Mouse (Mus musculus): ENCODE measurements around the gene Ccdc120.

Gene Ccdc120
- long read RNA-seq, experiment 1, partial matches to known transcripts = 0 of 1 reads
- long read RNA-seq, experiment 1, other reads (novel, unspliced or antisense) = 1 of 1 reads
- long read RNA-seq, experiment 2 = 0 reads

DNA sequence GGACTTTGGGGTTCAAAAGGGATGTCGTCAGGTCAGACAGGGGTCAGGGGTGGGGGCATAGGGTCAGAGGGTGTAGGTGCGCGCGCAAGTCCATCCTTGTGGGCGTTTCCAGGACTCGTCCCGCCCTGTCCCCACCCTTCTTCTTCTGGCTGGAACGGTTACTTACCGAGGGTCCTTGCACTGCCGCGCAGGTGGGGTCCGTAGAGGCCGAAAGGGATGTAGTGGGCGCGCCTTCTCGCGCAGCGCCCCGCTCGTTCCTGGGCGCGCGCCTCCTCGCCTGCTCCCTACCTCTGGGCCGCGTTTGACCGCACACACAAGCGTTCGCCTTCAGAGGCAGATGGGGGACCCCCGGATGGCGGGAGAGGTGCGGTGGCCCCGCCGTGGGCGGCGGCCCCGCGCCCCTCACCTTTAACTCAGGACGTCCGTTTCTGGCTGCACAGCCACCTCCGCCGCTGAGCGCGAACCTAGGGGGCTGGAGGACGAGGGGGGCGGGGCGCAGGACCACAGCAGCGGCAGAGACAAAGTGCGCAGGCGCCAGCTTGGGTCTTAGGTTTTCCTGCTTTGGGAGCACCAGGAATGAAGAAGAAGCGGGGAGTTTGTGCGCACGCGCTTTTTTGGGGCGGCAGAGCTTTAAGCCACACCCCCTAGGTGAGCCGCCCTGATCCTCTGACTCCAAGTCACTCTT is at the start of gene Ccdc120:
Ccdc120 (minus strand) TSS at position 474 of the 685 bp plus-strand sequence.
- intact Hi-C loops (cut with DNase I) = no loop called here

DNA sequence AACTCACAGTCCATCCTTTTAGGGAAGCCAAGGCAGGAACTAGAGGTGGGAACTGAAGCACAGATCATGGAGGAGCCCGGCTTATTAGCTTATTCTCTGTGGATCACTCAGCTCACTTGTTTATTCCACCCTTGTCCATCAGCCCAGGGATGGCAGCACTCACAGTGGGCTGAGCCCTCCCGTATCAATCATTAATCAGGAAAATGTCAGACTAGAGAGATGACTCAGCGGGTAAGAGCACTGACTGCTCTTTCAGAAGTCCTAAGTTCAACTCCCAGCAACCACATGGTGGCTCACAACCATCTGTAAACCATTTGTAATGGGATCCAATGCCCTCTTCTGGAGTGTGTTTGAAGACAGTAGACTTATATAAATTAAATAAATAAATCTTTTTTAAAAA is 46.6 kb upstream of the Ccdc120 start:
- intact Hi-C loops (cut with DNase I) = no loop called here

- intact Hi-C loops (cut with DNase I) = no loop called here
Measured at GRCm38 (mm10) chrX:7795016-7795415, 44.3 kb upstream of the Ccdc120 start.

- intact Hi-C loops (cut with DNase I) = no loop called here
Measured at GRCm38 (mm10) chrX:7793361-7793760, 42.7 kb upstream of the Ccdc120 start.

- intact Hi-C loops (cut with DNase I) = no loop called here
Measured at GRCm38 (mm10) chrX:7790309-7790708, 39.6 kb upstream of the Ccdc120 start.

DNA sequence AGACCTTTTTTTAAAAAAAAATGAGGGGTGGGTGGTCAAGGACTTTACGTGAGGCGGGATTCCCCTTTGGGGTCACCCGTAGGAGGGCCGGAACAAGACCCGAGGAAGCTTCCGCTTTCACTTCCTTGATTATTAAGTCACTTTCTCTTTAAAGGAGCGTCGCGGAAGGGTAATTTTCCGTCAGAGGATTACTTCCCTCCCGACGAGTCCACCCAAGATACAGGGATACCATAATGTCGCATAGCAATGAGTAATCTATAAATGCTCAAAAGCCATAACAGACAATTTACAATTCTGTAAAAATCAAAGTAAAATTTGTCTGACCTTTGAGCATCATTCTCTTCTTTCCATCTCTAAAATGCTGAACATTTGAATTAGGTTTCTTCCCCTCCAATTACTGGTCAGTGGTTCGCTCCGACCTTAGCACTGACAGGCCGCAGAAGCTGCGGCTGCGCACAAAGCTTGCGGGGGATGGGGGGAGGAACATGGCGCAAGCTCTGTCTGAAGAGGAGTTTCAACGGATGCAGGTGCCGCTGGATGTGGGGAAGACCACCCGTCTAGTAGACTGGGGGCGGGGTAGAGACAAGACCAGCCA is 38.9 kb upstream of the Ccdc120 start, which contains the start of gene Gripap1:
Gripap1 (plus strand) TSS at position 224 of the 595 bp plus-strand sequence.
- intact Hi-C loops (cut with DNase I) = no loop called here

GRCm38 (mm10) chrX:7782603-7783092 is 31.9 kb upstream of the Ccdc120 start:
- intact Hi-C loops (cut with DNase I) = no loop called here

- intact Hi-C loops (cut with DNase I) = no loop called here
Measured at GRCm38 (mm10) chrX:7779294-7779693, 28.6 kb upstream of the Ccdc120 start.

- intact Hi-C loops (cut with DNase I) = no loop called here
Measured at GRCm38 (mm10) chrX:7778450-7779244, 27.9 kb upstream of the Ccdc120 start.

DNA sequence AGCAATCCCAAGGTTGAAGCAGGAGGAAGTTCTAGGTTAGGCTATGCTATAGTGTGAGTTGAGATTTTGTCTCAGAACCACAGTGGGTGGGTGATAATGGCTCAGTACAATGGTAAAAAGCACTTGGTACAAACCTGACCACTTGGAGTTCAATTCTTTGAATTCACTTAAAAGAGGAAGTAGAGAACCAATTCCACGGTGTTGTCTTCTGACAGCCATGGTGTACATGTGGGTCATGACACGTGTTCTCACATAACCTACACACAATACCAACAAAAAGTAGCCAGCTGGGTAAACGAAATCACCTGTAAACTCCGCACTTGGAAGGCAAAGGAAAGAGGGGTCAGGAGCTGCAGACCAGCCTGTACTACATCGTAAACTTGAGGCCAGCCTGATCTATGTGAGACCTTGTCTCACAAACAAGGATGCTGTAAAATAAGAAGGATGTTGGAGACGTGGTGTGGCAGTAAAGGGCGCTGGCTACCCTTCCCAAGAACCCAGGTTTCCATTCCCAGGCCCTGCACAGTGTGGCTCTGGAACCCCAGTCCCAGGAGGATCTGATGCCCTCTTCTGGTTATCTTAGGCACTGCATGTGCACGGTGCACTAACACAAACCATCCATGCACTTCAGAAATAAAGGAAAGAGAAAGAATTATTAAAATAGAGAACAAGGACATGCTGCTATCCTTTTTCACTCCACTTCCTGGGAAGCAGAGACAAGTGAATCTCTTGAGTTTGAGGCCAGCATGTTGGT is 25.8 kb upstream of the Ccdc120 start:
- intact Hi-C loops (cut with DNase I) = no loop called here

- intact Hi-C loops (cut with DNase I) = no loop called here
Measured at GRCm38 (mm10) chrX:7775501-7776205, 24.9 kb upstream of the Ccdc120 start.

DNA sequence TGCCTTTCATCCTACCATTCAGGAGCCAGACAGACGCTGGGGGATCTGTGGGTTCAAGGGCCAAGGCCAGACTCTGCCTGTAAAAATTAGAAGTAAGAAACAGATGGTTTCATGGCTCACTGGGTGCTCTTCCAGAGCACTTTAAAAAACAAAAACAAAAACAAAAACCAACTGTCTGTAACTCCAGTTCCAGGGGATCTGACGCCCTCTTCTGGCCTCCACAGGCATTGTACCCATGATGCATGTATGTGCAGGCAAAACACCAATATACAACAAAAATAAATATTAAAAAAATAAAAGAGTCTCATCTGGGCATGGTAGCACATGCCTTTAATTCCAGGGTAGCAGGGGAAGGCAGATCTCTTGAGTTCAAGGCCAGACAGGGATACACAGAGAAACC is 22.1 kb upstream of the Ccdc120 start:
- intact Hi-C loops (cut with DNase I) = no loop called here

GRCm38 (mm10) chrX:7769302-7770017 is 18.8 kb upstream of the Ccdc120 start:
- intact Hi-C loops (cut with DNase I) = no loop called here

GRCm38 (mm10) chrX:7765764-7766163 is 15.1 kb upstream of the Ccdc120 start:
- intact Hi-C loops (cut with DNase I) = no loop called here

- intact Hi-C loops (cut with DNase I) = no loop called here
Measured at GRCm38 (mm10) chrX:7765281-7765670, 14.6 kb upstream of the Ccdc120 start.

DNA sequence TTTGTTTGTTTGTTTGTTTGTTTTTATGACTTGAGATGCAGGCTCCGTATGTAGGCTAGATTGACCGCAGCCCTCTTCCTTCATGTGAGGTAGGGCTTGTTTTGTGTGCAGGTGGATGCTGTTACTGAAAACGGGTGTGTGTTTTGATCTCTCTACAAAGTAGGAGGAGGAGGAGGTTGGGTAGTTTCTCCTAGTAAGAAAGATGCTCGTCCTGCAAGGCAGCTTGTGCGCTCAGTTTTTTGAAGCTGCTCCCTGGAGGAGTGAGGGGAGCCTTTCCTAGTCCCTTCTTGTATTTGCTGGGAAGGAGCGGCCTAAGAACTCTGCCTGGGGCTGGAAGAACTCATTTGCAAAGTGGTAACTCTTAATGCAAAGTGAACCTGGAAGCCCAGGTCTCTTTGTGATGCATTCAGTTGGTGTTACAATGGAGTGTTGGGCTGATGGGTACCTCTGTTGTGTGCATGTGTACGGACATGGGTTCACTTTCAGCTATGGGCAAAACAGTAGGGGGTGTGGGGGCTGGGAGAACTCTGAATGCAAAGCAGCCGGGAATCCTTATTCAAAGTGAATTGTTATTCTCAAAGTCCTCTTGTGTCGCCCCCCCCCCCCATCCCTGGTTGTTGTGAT is 14.1 kb upstream of the Ccdc120 start:
- intact Hi-C loops (cut with DNase I) = no loop called here

DNA sequence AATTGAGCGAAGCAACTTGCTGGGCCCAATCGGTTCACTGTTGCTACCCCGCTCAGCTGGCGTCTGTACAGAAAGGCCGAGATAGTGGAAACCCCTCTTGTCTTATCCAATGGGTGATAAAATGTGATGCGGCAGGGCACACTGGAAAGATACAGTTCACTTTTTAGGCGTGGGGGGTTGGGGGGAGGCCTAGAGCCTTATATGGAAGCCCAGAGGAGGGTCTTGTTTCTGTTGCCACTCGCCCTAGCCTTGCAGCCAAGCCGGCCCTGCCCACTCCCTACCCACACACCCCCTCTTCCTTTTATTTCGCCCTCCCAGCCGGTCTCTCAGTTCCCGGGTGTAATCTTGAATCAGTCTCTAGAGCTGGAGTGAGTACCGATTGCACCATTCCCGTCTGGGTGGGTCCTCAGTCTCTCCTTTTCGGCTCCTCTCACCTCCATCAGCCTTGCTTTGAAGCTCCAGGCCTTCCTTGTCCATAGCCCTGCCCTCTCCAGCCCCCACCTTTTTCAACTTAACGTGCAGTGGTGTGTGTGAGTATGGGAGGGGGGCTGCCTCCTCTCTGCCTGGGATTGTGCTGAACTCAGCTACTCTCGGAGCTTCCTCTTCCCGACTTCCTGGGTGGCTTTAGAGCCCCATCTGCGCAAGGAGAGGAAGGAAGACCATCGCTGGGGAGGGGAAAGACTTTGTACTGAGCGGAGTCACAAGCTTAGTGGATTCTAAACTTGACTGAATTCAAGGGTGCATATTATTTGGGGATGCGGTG is 13.1 kb upstream of the Ccdc120 start:
- intact Hi-C loops (cut with DNase I) = no loop called here

DNA sequence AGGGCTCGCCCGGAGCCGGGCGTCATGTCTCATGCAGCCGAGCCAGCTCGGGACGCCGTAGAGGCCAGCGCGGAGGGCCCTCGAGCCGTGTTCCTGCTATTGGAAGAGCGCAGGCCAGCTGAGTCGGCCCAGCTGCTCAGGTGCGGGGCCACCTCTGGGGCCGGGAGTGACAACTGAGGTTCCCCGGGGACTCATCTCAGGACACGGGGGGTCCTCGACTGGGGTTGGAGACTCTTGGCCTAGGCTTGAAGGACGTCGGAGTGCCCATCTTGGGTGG is 12.2 kb upstream of the Ccdc120 start:
- intact Hi-C loops (cut with DNase I) = no loop called here
